Mouse (Mus musculus): Measurements from ENCODE around the gene Hoxc5. TPM values are rescaled to one million over a fixed set of nuclear protein-coding genes. Genes with fewer than 3 reads are reported as not detected.

The Hoxc5 gene
- polyA plus RNA-seq, 1 experiment from 2014 or later, result 20.2 TPM

- Histone ChIP-seq H3K27ac (no peak overlapping the region), H3K4me1 (0 out of 2 replicates have a peak, but pooled peaks cover 7% of the 10 kb centered on the region), H3K36me3 (no peaks in the 10 kb centered on the region), H3K4me2 (replicated peaks) (no peak overlapping the region), H3K4me3 (no peak overlapping the region), H3K9me3 (replicated peaks) (no peaks in the 10 kb centered on the region), H3K27me3 (peaks cover 97% of the 10 kb centered on the region), H3K9ac (no peak overlapping the region)
- no peak for ATAC-seq (ENCODE audit: low FRiP score)
- WGBS, result 4% methylated on average over 26 of the region's 26 CpGs
These were observed 2.0 kb upstream of the Hoxc5 start for GRCm38 (mm10) chr15:102965003-102965891.

- Histone ChIP-seq H3K4me1 (0 out of 2 replicates have a peak, but pooled peaks cover 7% of the 10 kb centered on the region), H3K36me3 (no peaks in the 10 kb centered on the region), H3K4me3 (peak overlapping the region; percentile 1; the same call in 1 of the 2 replicates), H3K9me3 (replicated peaks) (no peaks in the 10 kb centered on the region), H3K27ac (no peak overlapping the region), H3K27me3 (peaks cover 97% of the 10 kb centered on the region), H3K4me2 (replicated peaks) (peak overlapping the region; percentile 17; the same call in 1 of the 2 replicates), H3K9ac (no peak overlapping the region)
- 2% methylated on average over 30 of the region's 30 CpGs for WGBS
- no peak for ATAC-seq (ENCODE audit: low FRiP score)
These were observed 1.1 kb upstream of the Hoxc5 start for GRCm38 (mm10) chr15:102965892-102966775.

- Histone ChIP-seq H3K4me2 (replicated peaks) (peak within 1 kb of the TSS; percentile 17; the same call in 1 of the 2 replicates), H3K36me3 (no peaks in the 10 kb centered on the region), H3K27ac (no peak within 1 kb of the TSS), H3K9ac (no peak within 1 kb of the TSS), H3K4me3 (peak within 1 kb of the TSS; percentile 1; the same call in 1 of the 2 replicates), H3K4me1 (0 out of 2 replicates have a peak, but pooled peaks cover 7% of the 10 kb centered on the region), H3K9me3 (replicated peaks) (no peaks in the 10 kb centered on the region), H3K27me3 (peaks cover 97% of the 10 kb centered on the region)
- 1% methylated on average over 27 of the region's 27 CpGs for WGBS
- no peak; the same call in 1 of the 2 replicates for ATAC-seq (ENCODE audit: low FRiP score)
These were observed 399 bp upstream of the Hoxc5 start, which contains the start of gene Hoxc10 for GRCm38 (mm10) chr15:102966776-102967311. Gene Hoxc10, plus strand, starts transcription at chr15:102966796.

GRCm38 (mm10) chr15:102967511-102968397 lies 511 bp downstream of the Hoxc5 start:
- Histone ChIP-seq H3K27me3 (peaks cover 99% of the 10 kb centered on the region), H3K36me3 (no peaks in the 10 kb centered on the region), H3K4me2 (replicated peaks) (no peak overlapping the region), H3K4me1 (0 out of 2 replicates have a peak, but pooled peaks cover 7% of the 10 kb centered on the region), H3K4me3 (no peak overlapping the region), H3K9ac (no peak overlapping the region), H3K9me3 (replicated peaks) (no peaks in the 10 kb centered on the region), H3K27ac (no peak overlapping the region)
- 2% methylated on average over 34 of the region's 34 CpGs for whole genome bisulfite sequencing
- ATAC-seq (ENCODE audit: low FRiP score), result no peak

GRCm38 (mm10) chr15:102969296-102969695 lies 2.1 kb downstream of the Hoxc5 start:
- Histone ChIP-seq H3K9me3 (replicated peaks) (no peaks in the 10 kb centered on the region), H3K9ac (no peak overlapping the region), H3K27me3 (peaks cover 99% of the 10 kb centered on the region), H3K27ac (no peak overlapping the region), H3K4me1 (0 out of 2 replicates have a peak, but pooled peaks cover 7% of the 10 kb centered on the region), H3K4me3 (no peak overlapping the region), H3K4me2 (replicated peaks) (no peak overlapping the region), H3K36me3 (no peaks in the 10 kb centered on the region)
- 35% methylated on average over 1 of the region's 1 CpGs for WGBS
- ATAC-seq (ENCODE audit: low FRiP score), result no peak

GRCm38 (mm10) chr15:102970740-102971139 lies 3.5 kb downstream of the Hoxc5 start:
- H3K4me3 ChIP-seq, result no peak overlapping the region
- no peak overlapping the region for H3K4me2 ChIP-seq (replicated peaks)
- H3K4me1 ChIP-seq, result 0 out of 2 replicates have a peak, but pooled peaks cover 7% of the 10 kb centered on the region
- no peak overlapping the region for H3K27ac ChIP-seq
- H3K36me3 ChIP-seq, result no peaks in the 10 kb centered on the region
- H3K9me3 ChIP-seq (replicated peaks), result no peaks in the 10 kb centered on the region
- ATAC-seq (ENCODE audit: low FRiP score), result no peak
- WGBS, result 2% methylated on average over 12 of the region's 12 CpGs
- H3K27me3 ChIP-seq, result peaks cover 99% of the 10 kb centered on the region
- no peak overlapping the region for H3K9ac ChIP-seq

DNA sequence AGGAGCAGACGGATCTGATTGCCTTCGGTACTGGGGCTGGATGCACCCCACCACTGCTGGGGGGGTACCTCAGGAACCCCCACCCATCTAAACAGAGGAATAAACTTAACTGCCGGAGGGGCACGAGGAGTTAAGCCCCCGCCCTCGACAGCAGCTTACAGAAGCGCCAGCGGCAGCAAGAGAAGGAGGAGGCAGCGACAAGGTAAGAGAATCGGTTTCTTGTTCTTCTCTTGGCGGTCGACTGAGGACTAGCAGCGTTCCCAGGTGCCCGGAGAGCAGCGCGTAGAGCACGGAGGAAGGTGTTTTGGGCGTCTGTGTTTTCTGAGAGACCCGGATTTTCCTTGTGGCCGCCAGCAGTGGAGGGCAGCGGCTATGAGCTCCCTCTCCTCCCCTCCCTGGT lies 5.0 kb downstream of the Hoxc5 start:
- no peak overlapping the region for H3K4me3 ChIP-seq
- H3K4me1 ChIP-seq, result no peaks in the 10 kb centered on the region
- no peak overlapping the region for H3K27ac ChIP-seq
- H3K9ac ChIP-seq, result no peak overlapping the region
- no peak for ATAC-seq (ENCODE audit: low FRiP score)
- no peak overlapping the region for H3K4me2 ChIP-seq (replicated peaks)
- WGBS, result under 1% methylated on average over 21 of the region's 21 CpGs
- no peaks in the 10 kb centered on the region for H3K9me3 ChIP-seq (replicated peaks)
- H3K36me3 ChIP-seq, result no peaks in the 10 kb centered on the region
- H3K27me3 ChIP-seq, result peaks cover 99% of the 10 kb centered on the region

DNA sequence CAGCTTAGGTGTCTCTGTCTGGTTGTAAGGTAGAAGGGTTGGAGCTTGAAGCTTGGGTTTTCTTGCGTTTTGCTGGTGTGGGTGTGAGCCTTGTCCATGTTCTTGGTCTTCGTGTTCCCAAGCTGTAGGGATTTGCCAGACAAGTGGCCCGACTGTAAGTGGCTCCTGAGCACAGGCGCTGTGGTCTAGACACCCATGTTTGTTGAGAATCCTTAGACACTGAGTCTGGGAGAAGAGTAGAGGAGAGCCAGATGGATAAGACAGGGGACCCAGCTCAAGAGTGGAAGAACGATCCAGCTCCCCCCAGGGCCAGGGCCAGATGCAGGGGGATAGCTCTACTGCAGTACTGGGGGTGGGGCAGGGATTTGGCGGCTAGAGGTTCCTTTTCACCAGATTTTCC lies 5.5 kb downstream of the Hoxc5 start:
- WGBS, result 3% methylated on average over 6 of the region's 6 CpGs
- H3K36me3 ChIP-seq, result no peaks in the 10 kb centered on the region
- no peaks in the 10 kb centered on the region for H3K9me3 ChIP-seq (replicated peaks)
- H3K27ac ChIP-seq, result no peak overlapping the region
- no peak overlapping the region for H3K4me3 ChIP-seq
- no peak overlapping the region for H3K4me2 ChIP-seq (replicated peaks)
- H3K4me1 ChIP-seq, result no peaks in the 10 kb centered on the region
- no peak overlapping the region for H3K9ac ChIP-seq
- H3K27me3 ChIP-seq, result peaks cover 99% of the 10 kb centered on the region
- no peak for ATAC-seq (ENCODE audit: low FRiP score)

DNA sequence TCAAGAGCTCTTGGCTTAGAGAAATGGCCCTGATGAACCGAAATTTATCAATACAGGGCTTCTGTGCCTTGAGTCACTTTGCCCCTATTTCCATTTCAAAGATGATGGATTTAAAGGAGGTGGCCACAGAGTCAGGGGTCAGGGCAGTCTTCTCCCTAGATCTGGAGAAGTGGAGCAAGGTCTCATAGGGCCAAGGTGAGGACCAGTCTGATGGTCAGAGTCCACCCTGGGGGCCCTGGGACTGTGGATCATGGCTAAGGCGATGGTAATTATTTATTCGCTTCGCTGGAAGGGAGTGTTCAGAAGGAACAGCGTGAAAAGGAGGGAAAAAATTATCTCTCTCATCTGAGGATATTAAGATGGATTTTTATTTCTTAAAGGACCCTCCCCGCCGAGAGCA lies 7.8 kb downstream of the Hoxc5 start:
- Histone ChIP-seq H3K4me1 (no peaks in the 10 kb centered on the region), H3K36me3 (no peaks in the 10 kb centered on the region), H3K9me3 (replicated peaks) (no peaks in the 10 kb centered on the region), H3K4me2 (replicated peaks) (no peak overlapping the region), H3K27ac (no peak overlapping the region), H3K9ac (no peak overlapping the region), H3K4me3 (no peak overlapping the region), H3K27me3 (peaks cover 100% of the 10 kb centered on the region)
- no peak for ATAC-seq (ENCODE audit: low FRiP score)
- 3% methylated on average over 7 of the region's 7 CpGs for WGBS

DNA sequence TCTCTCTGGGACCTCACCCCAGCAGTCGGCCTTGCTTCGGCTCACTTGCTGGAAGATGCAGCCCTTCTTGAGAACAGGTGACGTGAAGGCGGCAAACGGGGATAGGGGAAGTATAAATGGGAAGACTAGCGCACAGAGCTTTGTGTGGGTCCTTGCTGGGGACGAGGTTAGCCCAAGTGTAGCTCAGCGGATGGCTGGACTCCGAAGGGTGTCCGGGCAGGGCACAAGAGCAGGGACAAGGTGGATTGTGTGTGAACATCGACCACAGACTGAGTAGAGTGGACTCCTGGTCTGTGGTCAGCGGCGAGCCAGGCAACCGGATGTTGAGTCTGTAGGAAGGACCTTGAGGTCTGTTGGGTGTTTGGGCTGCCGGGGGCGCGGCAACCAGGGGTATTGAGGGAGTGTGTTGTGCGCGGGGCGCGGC lies 8.5 kb downstream of the Hoxc5 start:
- ATAC-seq (ENCODE audit: low FRiP score), result no peak
- Histone ChIP-seq H3K27me3 (peaks cover 100% of the 10 kb centered on the region), H3K36me3 (no peaks in the 10 kb centered on the region), H3K4me1 (no peaks in the 10 kb centered on the region), H3K9me3 (replicated peaks) (no peaks in the 10 kb centered on the region), H3K4me2 (replicated peaks) (no peak overlapping the region), H3K4me3 (no peak overlapping the region), H3K9ac (no peak overlapping the region), H3K27ac (no peak overlapping the region)
- under 1% methylated on average over 21 of the region's 21 CpGs for WGBS

GRCm38 (mm10) chr15:102976171-102976570 lies 8.9 kb downstream of the Hoxc5 start, which contains the start of gene Hoxc9:
Gene Hoxc9, plus strand, starts transcription at chr15:102976439.
- ATAC-seq (ENCODE audit: low FRiP score), result no peak
- Histone ChIP-seq H3K4me3 (no peak within 1 kb of the TSS), H3K9ac (no peak within 1 kb of the TSS), H3K4me2 (replicated peaks) (no peak within 1 kb of the TSS), H3K4me1 (no peaks in the 10 kb centered on the region), H3K27me3 (peaks cover 100% of the 10 kb centered on the region), H3K36me3 (no peaks in the 10 kb centered on the region), H3K27ac (no peak within 1 kb of the TSS), H3K9me3 (replicated peaks) (no peaks in the 10 kb centered on the region)
- WGBS, result under 1% methylated on average over 19 of the region's 20 CpGs
